Mouse (Mus musculus) cerebellum, adult 2 months (tissue): ENCODE results near the gene Nup205. TPM values are rescaled to one million over a fixed set of nuclear protein-coding genes. Genes with fewer than 3 reads are reported as not detected.
A peak's percentile ranks its signal among the peaks of the same experiment; 100 is the strongest.

Experiments used
- DNase-seq, 2 experiments: peaks; one replicate each; pipeline ENCODE4 v3.0.0; 2021
- H3K27ac ChIP-seq: fragments of 200-500 bp; 2 replicates; pipeline ENCODE4 v1.5.1; 2012; ENCODE audit warnings: low read length, control low read depth, inconsistent platforms; ENCODE audit not compliant: insufficient read depth
- H3K27me3 ChIP-seq: fragments of 200-500 bp; 2 replicates; pipeline ENCODE4 v1.6.1; 2012; ENCODE audit warnings: inconsistent platforms, mild to moderate bottlenecking, low read length, moderate library complexity; ENCODE audit not compliant: control insufficient read depth, insufficient read depth
- H3K4me1 ChIP-seq: fragments of 200-500 bp; 2 replicates; pipeline ENCODE4 v1.6.1; 2011; ENCODE audit warnings: low read length; ENCODE audit not compliant: control insufficient read depth, insufficient read depth
- H3K4me3 ChIP-seq: fragments of 200-500 bp; replicated peaks from 2 replicates; pipeline ENCODE3; 2011; ENCODE audit warnings: mild to moderate bottlenecking, low read depth, low read length, control low read depth; ENCODE audit not compliant: insufficient read depth
- CTCF ChIP-seq: fragments of 200-500 bp; IDR thresholded peaks from 2 replicates; pipeline ENCODE4 v1.5.1; 2011; ENCODE audit warnings: low read depth, mild to moderate bottlenecking, control low read depth, low read length, moderate library complexity, borderline replicate concordance; ENCODE audit not compliant: insufficient read depth
- POLR2A ChIP-seq: fragments of 200-500 bp; IDR thresholded peaks from 2 replicates; pipeline ENCODE4 v1.6.1; 2011; ENCODE audit warnings: low read length, control low read depth, borderline replicate concordance; ENCODE audit not compliant: insufficient read depth
- WGBS: fragments of 180-500 bp; shearing (Covaris S2); methylation state at CpG from one replicate; pipeline ENCODE4 v1.1.7; 2018; 5-methylcytosine and 5-hydroxymethylcytosine counted together
- polyA plus RNA-seq: library from polyadenylated mRNA; depleted of rRNA; stranded (reverse); fragments of >200 nt; gene quantifications from 2 replicates; pipeline ENCODE4 v1.2.3, GENCODE M21; 2012; rRNA removed

Gene Nup205
- polyA plus RNA-seq, 1 experiment = 21.1 TPM

GRCm38 (mm10) chr6:35277903-35278587, 100.8 kb downstream of the Nup205 start:
- DNase-seq = no peak
- H3K4me1 ChIP-seq = no peaks in the 10 kb centered on the region
- 44% methylated on average over 10 of the region's 10 CpGs for WGBS
- no peaks in the 10 kb centered on the region for H3K27me3 ChIP-seq
- no peak overlapping the region for H3K27ac ChIP-seq
- TF ChIP-seq POLR2A (no peak), CTCF (no peak)
- H3K4me3 ChIP-seq = no peak overlapping the region

- Histone ChIP-seq H3K4me1 (no peaks in the 10 kb centered on the region), H3K27ac (no peak overlapping the region), H3K27me3 (no peaks in the 10 kb centered on the region), H3K4me3 (no peak overlapping the region)
- TF ChIP-seq CTCF = no peak
- no peak for TF ChIP-seq POLR2A
- no peak for DNase-seq
- WGBS = 87% methylated on average over 10 of the region's 10 CpGs
Measured at GRCm38 (mm10) chr6:35279306-35279705, 102.1 kb downstream of the Nup205 start.

GRCm38 (mm10) chr6:35288114-35288761, 111.0 kb downstream of the Nup205 start:
- Histone ChIP-seq H3K27ac (no peak overlapping the region), H3K4me3 (no peak overlapping the region), H3K27me3 (no peaks in the 10 kb centered on the region), H3K4me1 (peaks cover 6% of the 10 kb centered on the region; the same call in 1 of the 2 replicates)
- DNase-seq = peak; percentile 31 to 45
- TF ChIP-seq CTCF (no peak), POLR2A (no peak)
- 8% methylated on average over 11 of the region's 11 CpGs for WGBS

DNA sequence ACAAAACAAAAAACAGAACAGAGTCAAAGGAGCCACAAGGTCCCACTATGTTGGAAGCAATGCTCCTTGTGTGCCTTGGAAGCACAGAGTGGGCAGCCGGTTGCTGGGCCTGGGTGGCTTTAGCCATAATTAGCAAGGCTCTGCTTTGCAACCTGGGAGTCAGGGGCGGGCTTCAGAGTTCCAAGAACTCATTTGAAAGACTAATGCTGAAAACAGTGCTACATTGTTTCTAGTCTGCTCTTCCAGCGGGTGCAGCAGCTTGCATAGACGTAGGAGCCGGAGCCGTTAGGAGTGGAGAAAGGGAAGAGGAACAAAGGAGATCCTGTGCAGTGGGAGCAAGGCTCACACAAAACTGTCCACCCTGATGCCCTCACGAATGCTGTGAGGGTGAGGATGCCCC, 111.7 kb downstream of the Nup205 start:
- Histone ChIP-seq H3K4me1 (peaks cover 6% of the 10 kb centered on the region; the same call in 1 of the 2 replicates), H3K27me3 (no peaks in the 10 kb centered on the region), H3K4me3 (no peak overlapping the region), H3K27ac (no peak overlapping the region)
- no peak for DNase-seq
- TF ChIP-seq POLR2A = no peak
- no peak for TF ChIP-seq CTCF
- 56% methylated on average over 7 of the region's 7 CpGs for WGBS

DNA sequence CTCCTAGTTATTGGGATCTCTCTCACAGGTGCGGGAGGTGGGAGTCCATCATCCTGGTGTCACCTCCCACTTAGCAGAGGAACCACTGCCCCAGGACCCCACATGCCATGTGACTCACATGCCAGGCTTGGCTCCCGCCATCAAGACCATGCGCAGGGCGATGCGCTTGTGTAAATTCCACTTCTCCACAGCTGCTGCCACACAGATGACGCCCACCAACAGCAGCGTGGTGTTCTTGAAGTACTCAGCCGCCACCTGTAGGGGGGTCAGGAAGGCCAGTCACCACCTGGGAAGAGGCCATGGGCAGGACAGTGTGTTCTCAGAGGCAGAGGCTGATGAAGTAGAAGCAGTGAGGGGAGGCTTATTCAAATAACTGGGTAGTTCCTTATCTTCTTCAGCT, 112.5 kb downstream of the Nup205 start:
- WGBS = 91% methylated on average over 8 of the region's 8 CpGs
- Histone ChIP-seq H3K4me1 (peaks cover 6% of the 10 kb centered on the region; the same call in 1 of the 2 replicates), H3K27ac (no peak overlapping the region), H3K4me3 (no peak overlapping the region), H3K27me3 (no peaks in the 10 kb centered on the region)
- no peak for DNase-seq
- TF ChIP-seq CTCF (no peak), POLR2A (no peak)

DNA sequence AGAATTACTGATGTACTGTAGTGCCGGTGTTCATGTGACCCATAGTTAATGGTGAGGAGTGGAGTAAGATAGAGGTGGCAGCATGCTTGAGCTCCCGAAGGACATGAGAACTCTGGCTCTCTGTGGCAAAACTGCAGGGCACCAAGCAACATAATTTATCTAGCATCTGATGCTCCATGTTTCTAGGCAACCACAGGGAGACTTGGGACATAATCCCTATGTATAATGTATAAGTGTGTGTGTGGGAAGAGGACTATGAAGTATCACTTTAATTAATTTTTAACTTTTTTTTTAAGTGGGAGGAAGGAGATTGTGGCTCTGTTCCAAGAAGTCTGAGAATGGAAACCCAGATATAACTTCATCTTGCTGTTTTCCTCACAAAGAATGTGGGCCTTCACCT, 117.7 kb downstream of the Nup205 start:
- no peaks in the 10 kb centered on the region for H3K27me3 ChIP-seq
- H3K4me1 ChIP-seq = peaks cover 7% of the 10 kb centered on the region; the same call in 1 of the 2 replicates
- 62% methylated on average over 2 of the region's 2 CpGs for WGBS
- DNase-seq = no peak
- H3K27ac ChIP-seq = no peak overlapping the region
- TF ChIP-seq POLR2A = no peak
- TF ChIP-seq CTCF = no peak
- no peak overlapping the region for H3K4me3 ChIP-seq

- DNase-seq = peak; percentile 31 to 52
- no peaks in the 10 kb centered on the region for H3K27me3 ChIP-seq
- WGBS = 10% methylated on average over 2 of the region's 2 CpGs
- peaks cover 7% of the 10 kb centered on the region; the same call in 1 of the 2 replicates for H3K4me1 ChIP-seq
- TF ChIP-seq CTCF (no peak), POLR2A (no peak)
- H3K27ac ChIP-seq = no peak overlapping the region
- H3K4me3 ChIP-seq = no peak overlapping the region
Measured at GRCm38 (mm10) chr6:35297001-35297400, 119.8 kb downstream of the Nup205 start.

Other genes starting within 250 kb of the Nup205 start
- gene Slc23a4, start 189.0 kb upstream of the Nup205 start, polyA plus RNA-seq = 0.46 and 0.70 TPM in 2 replicates
- gene Cnot4, start 43.7 kb upstream of the Nup205 start, polyA plus RNA-seq = 24.2 and 26.1 TPM in 2 replicates
- gene Slc13a4, start 130.7 kb downstream of the Nup205 start, polyA plus RNA-seq = 4.9 and 9.8 TPM in 2 replicates
- gene Fam180a, start 148.7 kb downstream of the Nup205 start, polyA plus RNA-seq = 0.74 and 0.93 TPM in 2 replicates